Mouse (Mus musculus) midbrain, postnatal 0 days (tissue): ENCODE measurements at regions not wholly inside any gene's neighbourhood (a gene's known extent, or its start where the extent isn't known, plus 50 kb on each side); places are given as distances from the start of the nearest gene placed in this dataset.

Source experiments
- ATAC-seq: fragments of 200-750 bp; cut with Nextera tagmentation; 2 replicates; pipeline ENCODE4 v1.8.0; 2017; ENCODE audit warnings: moderate number of reproducible peaks, mild to moderate bottlenecking, moderate TSS enrichment, moderate library complexity; ENCODE audit not compliant: low FRiP score
- DNase-seq: peaks from one replicate; pipeline ENCODE4 v3.0.0-alpha.2; 2015; ENCODE audit warnings: low spot score
- H3K27ac ChIP-seq: fragments of 300-500 bp; sonication (generic); 2 replicates; pipeline ENCODE4 v1.5.1; 2014; ENCODE audit warnings: low read depth, mild to moderate bottlenecking, low read length, mixed read lengths
- H3K27me3 ChIP-seq: fragments of 300-500 bp; sonication (generic); 2 replicates; pipeline ENCODE4 v1.6.1; 2014; ENCODE audit warnings: low read length, control low read depth, mixed read lengths; ENCODE audit not compliant: insufficient read depth
- H3K36me3 ChIP-seq: fragments of 300-500 bp; sonication (generic); 2 replicates; pipeline ENCODE4 v1.6.1; 2014; ENCODE audit warnings: low read length, control low read depth, mixed read lengths; ENCODE audit not compliant: insufficient read depth
- H3K4me1 ChIP-seq: fragments of 300-500 bp; sonication (generic); 2 replicates; pipeline ENCODE4 v1.6.1; 2014; ENCODE audit warnings: mild to moderate bottlenecking, control low read depth, antibody characterized with exemption, low read length, mixed read lengths; ENCODE audit not compliant: insufficient read depth
- H3K4me2 ChIP-seq: fragments of 300-500 bp; sonication (generic); 2 replicates; pipeline ENCODE4 v1.6.1; 2014; ENCODE audit warnings: low read depth, mild to moderate bottlenecking, low read length, mixed read lengths; ENCODE audit not compliant: poor library complexity, severe bottlenecking
- H3K4me3 ChIP-seq: fragments of 300-500 bp; sonication (generic); 2 replicates; pipeline ENCODE4 v1.5.1; 2014; ENCODE audit warnings: low read depth, mild to moderate bottlenecking, low read length, moderate library complexity
- H3K9ac ChIP-seq: fragments of 300-500 bp; sonication (generic); replicated peaks from 2 replicates; pipeline ENCODE4 v1.6.1; 2014; ENCODE audit warnings: mild to moderate bottlenecking, low read length, moderate library complexity, mixed read lengths; ENCODE audit not compliant: poor library complexity, severe bottlenecking
- H3K9me3 ChIP-seq: fragments of 300-500 bp; sonication (generic); 2 replicates; pipeline ENCODE4 v1.6.1; 2016; ENCODE audit warnings: low read length, control low read depth
- CTCF ChIP-seq: IDR thresholded peaks from 2 replicates; pipeline ENCODE4 v1.5.1; 2016; ENCODE audit warnings: antibody characterized with exemption, mild to moderate bottlenecking
- WGBS: fragments of 180-500 bp; shearing (Covaris S2); extraction: QIAGEN DNeasy Blood & Tissue Kit; methylation state at CpG from one replicate; pipeline ENCODE4 v1.1.7; 2014; 5-methylcytosine and 5-hydroxymethylcytosine counted together

DNA sequence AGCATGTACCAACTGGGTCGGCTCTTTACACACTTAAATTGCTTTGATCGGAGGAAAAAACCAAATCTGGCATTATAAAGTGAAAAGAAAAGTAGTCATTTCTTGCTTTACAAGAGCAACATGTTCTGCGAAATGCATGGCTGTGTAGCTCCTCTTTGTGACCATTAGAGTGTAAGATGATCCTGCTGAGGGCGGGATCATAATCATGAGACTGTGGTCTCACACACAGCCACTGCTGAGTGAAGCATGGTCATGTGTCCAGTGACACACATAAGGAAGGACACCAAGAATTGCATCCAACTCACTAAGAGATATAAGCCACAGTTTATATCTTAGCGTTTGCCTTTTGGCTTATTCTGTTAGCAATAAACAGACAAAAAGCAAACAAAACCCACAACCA, 53.8 kb upstream of the C1qtnf3 start:
- H3K9ac ChIP-seq = no peak overlapping the region
- no peak overlapping the region for H3K4me3 ChIP-seq
- TF ChIP-seq CTCF = no peak
- no peak overlapping the region for H3K27ac ChIP-seq
- no peaks in the 10 kb centered on the region for H3K36me3 ChIP-seq
- DNase-seq = no peak
- WGBS = 88% methylated on average over 5 of the region's 5 CpGs
- ATAC-seq = no peak
- H3K4me2 ChIP-seq = no peak overlapping the region
- no peaks in the 10 kb centered on the region for H3K27me3 ChIP-seq
- H3K4me1 ChIP-seq = no peaks in the 10 kb centered on the region
- H3K9me3 ChIP-seq = no peaks in the 10 kb centered on the region

- Histone ChIP-seq H3K36me3 (no peaks in the 10 kb centered on the region), H3K27ac (no peak overlapping the region), H3K27me3 (no peaks in the 10 kb centered on the region), H3K9me3 (no peaks in the 10 kb centered on the region), H3K4me3 (no peak overlapping the region), H3K4me2 (no peak overlapping the region), H3K9ac (no peak overlapping the region), H3K4me1 (no peaks in the 10 kb centered on the region)
- DNase-seq = no peak
- WGBS = 73% methylated on average over 4 of the region's 4 CpGs
- no peak for ATAC-seq
- TF ChIP-seq CTCF = no peak
Observed at GRCm38 (mm10) chr15:10898715-10899486, 53.2 kb upstream of the C1qtnf3 start.

GRCm38 (mm10) chr15:10899904-10900303, 52.2 kb upstream of the C1qtnf3 start:
- 96% methylated on average over 7 of the region's 7 CpGs for WGBS
- H3K27me3 ChIP-seq = no peaks in the 10 kb centered on the region
- no peak for ATAC-seq

DNA sequence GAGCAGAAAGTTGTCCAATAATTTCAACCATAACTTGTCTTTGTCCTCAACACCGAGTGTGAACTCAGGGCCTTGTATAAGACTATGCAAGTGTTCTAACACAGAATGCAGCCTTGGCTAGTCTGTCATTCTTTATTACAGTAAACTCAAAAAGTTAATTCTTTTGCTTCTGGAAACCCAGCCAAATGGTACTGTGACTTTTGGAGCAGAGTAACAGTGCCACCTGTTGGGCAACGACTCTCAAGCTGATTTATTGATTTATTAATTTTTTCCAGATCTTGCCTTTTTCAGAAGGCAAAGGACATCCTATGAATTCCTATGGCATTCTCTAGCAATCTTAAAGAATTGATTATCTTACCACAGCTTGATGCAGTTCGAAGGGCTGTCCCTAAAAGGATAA, 51.1 kb upstream of the C1qtnf3 start:
- no peak overlapping the region for H3K4me2 ChIP-seq
- H3K36me3 ChIP-seq = no peaks in the 10 kb centered on the region
- DNase-seq (peak; percentile 70), ATAC-seq (0 out of 2 replicates have a peak, but pooled peaks have one; percentile 20)
- H3K4me3 ChIP-seq = no peak overlapping the region
- H3K27me3 ChIP-seq = no peaks in the 10 kb centered on the region
- peak; percentile 85 for TF ChIP-seq CTCF
- H3K9ac ChIP-seq = no peak overlapping the region
- H3K9me3 ChIP-seq = no peaks in the 10 kb centered on the region
- WGBS = 33% methylated on average over 3 of the region's 3 CpGs
- no peak overlapping the region for H3K27ac ChIP-seq
- H3K4me1 ChIP-seq = no peaks in the 10 kb centered on the region

More at GRCm38 (mm10) chr15:10899904-10900303, 52.2 kb upstream of the C1qtnf3 start:
- no peak overlapping the region for H3K9ac ChIP-seq
- no peaks in the 10 kb centered on the region for H3K9me3 ChIP-seq
- H3K36me3 ChIP-seq = no peaks in the 10 kb centered on the region
- H3K4me3 ChIP-seq = no peak overlapping the region
- TF ChIP-seq CTCF = no peak
- no peaks in the 10 kb centered on the region for H3K4me1 ChIP-seq
- H3K4me2 ChIP-seq = no peak overlapping the region
- no peak overlapping the region for H3K27ac ChIP-seq
- no peak for DNase-seq

DNA sequence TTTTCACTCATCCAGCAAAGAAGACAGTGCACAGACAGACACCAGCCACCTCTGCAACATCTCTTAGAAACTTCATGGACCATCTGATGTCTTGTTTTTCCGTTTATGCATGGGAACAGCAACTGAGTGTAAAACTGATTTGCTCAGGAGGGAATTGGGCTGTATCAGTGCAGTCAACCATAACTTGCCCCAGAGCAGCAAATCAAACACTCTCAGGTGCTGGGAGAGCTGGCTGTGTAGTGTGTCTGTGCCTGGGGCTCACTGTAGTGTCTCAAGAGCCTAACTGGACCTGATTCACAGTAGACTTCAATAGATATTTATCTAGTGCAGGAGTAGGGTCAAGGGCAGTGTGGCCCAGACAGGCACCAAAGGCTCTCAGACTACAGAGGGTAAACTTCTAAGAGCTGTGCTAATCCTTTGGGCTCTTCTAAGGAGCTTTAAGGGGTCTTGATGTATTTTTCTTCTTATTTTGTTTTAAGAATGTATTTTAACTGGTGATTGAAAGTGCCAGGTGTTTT, 50.3 kb upstream of the C1qtnf3 start:
- 58% methylated on average over 1 of the region's 1 CpGs for WGBS
- Histone ChIP-seq H3K27me3 (no peaks in the 10 kb centered on the region), H3K36me3 (no peaks in the 10 kb centered on the region), H3K9ac (no peak overlapping the region), H3K9me3 (no peaks in the 10 kb centered on the region), H3K4me2 (no peak overlapping the region), H3K27ac (no peak overlapping the region), H3K4me3 (no peak overlapping the region), H3K4me1 (no peaks in the 10 kb centered on the region)
- no peak for TF ChIP-seq CTCF
- ATAC-seq (no peak), DNase-seq (no peak)
